Mouse (Mus musculus): ENCODE data around the gene Ttc27. TPM values are rescaled to one million over a fixed set of nuclear protein-coding genes. Genes with fewer than 3 reads are reported as not detected.
A peak's percentile ranks its signal among the peaks of the same experiment; 100 is the strongest.

Gene Ttc27
- polyA plus RNA-seq, 1 experiment from 2014 or later: 21.2 TPM

GRCm38 (mm10) chr17:74717091-74717617, 378 bp upstream of the Ttc27 start:
- peak overlapping the region; percentile 56 for H3K9ac ChIP-seq (ENCODE audit: low read depth, low read length)
- ATAC-seq (ENCODE audit: low read depth): peak; percentile 4
- H3K27me3 ChIP-seq (replicated peaks; ENCODE audit: control insufficient read depth, insufficient read depth, low read length): no peaks in the 10 kb centered on the region
- 0 out of 2 replicates have a peak, but pooled peaks cover 2% of the 10 kb centered on the region for H3K4me1 ChIP-seq (ENCODE audit: control insufficient read depth, insufficient read depth, low read length)
- no peak for DNase-seq (ENCODE audit: low spot score)
- peak overlapping the region; percentile 6; the same call in 1 of the 2 replicates for H3K27ac ChIP-seq (replicated peaks; ENCODE audit: low read depth, low read length)
- H3K36me3 ChIP-seq (ENCODE audit: control insufficient read depth, insufficient read depth, low read length): peaks cover 19% of the 10 kb centered on the region
- 9% methylated on average over 14 of the region's 14 CpGs for WGBS
- H3K4me2 ChIP-seq (ENCODE audit: low read depth, low read length): peak overlapping the region; percentile 74
- peak overlapping the region; percentile 49 for H3K4me3 ChIP-seq (ENCODE audit: low read depth, low read length)
- no peaks in the 10 kb centered on the region for H3K9me3 ChIP-seq (ENCODE audit: control insufficient read depth, low read length)

GRCm38 (mm10) chr17:74732872-74733271, 15.3 kb downstream of the Ttc27 start:
- no peak for ATAC-seq (ENCODE audit: low read depth)
- Histone ChIP-seq H3K4me3 (ENCODE audit: low read depth, low read length) (no peak overlapping the region), H3K9me3 (ENCODE audit: control insufficient read depth, low read length) (no peaks in the 10 kb centered on the region), H3K36me3 (ENCODE audit: control insufficient read depth, insufficient read depth, low read length) (0 out of 2 replicates have a peak, but pooled peaks cover 15% of the 10 kb centered on the region), H3K4me1 (ENCODE audit: control insufficient read depth, insufficient read depth, low read length) (no peaks in the 10 kb centered on the region), H3K9ac (ENCODE audit: low read depth, low read length) (no peak overlapping the region), H3K4me2 (ENCODE audit: low read depth, low read length) (no peak overlapping the region), H3K27ac (replicated peaks; ENCODE audit: low read depth, low read length) (no peak overlapping the region), H3K27me3 (replicated peaks; ENCODE audit: control insufficient read depth, insufficient read depth, low read length) (no peaks in the 10 kb centered on the region)
- peak; percentile 24 for DNase-seq (ENCODE audit: low spot score)

GRCm38 (mm10) chr17:74735392-74735791, 17.9 kb downstream of the Ttc27 start:
- 89% methylated on average over 11 of the region's 11 CpGs for WGBS
- Histone ChIP-seq H3K27me3 (replicated peaks; ENCODE audit: control insufficient read depth, insufficient read depth, low read length) (no peaks in the 10 kb centered on the region), H3K4me3 (ENCODE audit: low read depth, low read length) (no peak overlapping the region), H3K9ac (ENCODE audit: low read depth, low read length) (no peak overlapping the region), H3K4me2 (ENCODE audit: low read depth, low read length) (no peak overlapping the region), H3K27ac (replicated peaks; ENCODE audit: low read depth, low read length) (no peak overlapping the region), H3K9me3 (ENCODE audit: control insufficient read depth, low read length) (no peaks in the 10 kb centered on the region), H3K4me1 (ENCODE audit: control insufficient read depth, insufficient read depth, low read length) (no peaks in the 10 kb centered on the region), H3K36me3 (ENCODE audit: control insufficient read depth, insufficient read depth, low read length) (peaks cover 14% of the 10 kb centered on the region; the same call in 1 of the 2 replicates)
- ATAC-seq (ENCODE audit: low read depth) (no peak), DNase-seq (ENCODE audit: low spot score) (no peak)

- Histone ChIP-seq H3K27me3 (replicated peaks; ENCODE audit: control insufficient read depth, insufficient read depth, low read length) (no peaks in the 10 kb centered on the region), H3K4me1 (ENCODE audit: control insufficient read depth, insufficient read depth, low read length) (no peaks in the 10 kb centered on the region), H3K36me3 (ENCODE audit: control insufficient read depth, insufficient read depth, low read length) (0 out of 2 replicates have a peak, but pooled peaks cover 4% of the 10 kb centered on the region), H3K9me3 (ENCODE audit: control insufficient read depth, low read length) (no peaks in the 10 kb centered on the region), H3K4me3 (ENCODE audit: low read depth, low read length) (no peak overlapping the region), H3K27ac (replicated peaks; ENCODE audit: low read depth, low read length) (no peak overlapping the region), H3K4me2 (ENCODE audit: low read depth, low read length) (no peak overlapping the region), H3K9ac (ENCODE audit: low read depth, low read length) (no peak overlapping the region)
- ATAC-seq (ENCODE audit: low read depth) (no peak), DNase-seq (ENCODE audit: low spot score) (no peak)
- 71% methylated on average over 1 of the region's 1 CpGs for WGBS
Measured at GRCm38 (mm10) chr17:74749659-74750058, 32.1 kb downstream of the Ttc27 start.

GRCm38 (mm10) chr17:74751026-74751425, 33.5 kb downstream of the Ttc27 start:
- ATAC-seq (ENCODE audit: low read depth): no peak
- Histone ChIP-seq H3K4me2 (ENCODE audit: low read depth, low read length) (no peak overlapping the region), H3K9me3 (ENCODE audit: control insufficient read depth, low read length) (no peaks in the 10 kb centered on the region), H3K9ac (ENCODE audit: low read depth, low read length) (no peak overlapping the region), H3K4me3 (ENCODE audit: low read depth, low read length) (no peak overlapping the region), H3K36me3 (ENCODE audit: control insufficient read depth, insufficient read depth, low read length) (no peaks in the 10 kb centered on the region), H3K27me3 (replicated peaks; ENCODE audit: control insufficient read depth, insufficient read depth, low read length) (no peaks in the 10 kb centered on the region), H3K4me1 (ENCODE audit: control insufficient read depth, insufficient read depth, low read length) (no peaks in the 10 kb centered on the region), H3K27ac (replicated peaks; ENCODE audit: low read depth, low read length) (no peak overlapping the region)
- no peak for DNase-seq (ENCODE audit: low spot score)
- 90% methylated on average over 4 of the region's 4 CpGs for WGBS

- WGBS: 77% methylated on average over 8 of the region's 8 CpGs
- H3K36me3 ChIP-seq (ENCODE audit: control insufficient read depth, insufficient read depth, low read length): no peaks in the 10 kb centered on the region
- ATAC-seq (ENCODE audit: low read depth) (no peak), DNase-seq (ENCODE audit: low spot score) (peak; percentile 7)
- no peaks in the 10 kb centered on the region for H3K4me1 ChIP-seq (ENCODE audit: control insufficient read depth, insufficient read depth, low read length)
- H3K9me3 ChIP-seq (ENCODE audit: control insufficient read depth, low read length): no peaks in the 10 kb centered on the region
- no peak overlapping the region for H3K9ac ChIP-seq (ENCODE audit: low read depth, low read length)
- no peak overlapping the region for H3K4me3 ChIP-seq (ENCODE audit: low read depth, low read length)
- H3K27ac ChIP-seq (replicated peaks; ENCODE audit: low read depth, low read length): no peak overlapping the region
- no peaks in the 10 kb centered on the region for H3K27me3 ChIP-seq (replicated peaks; ENCODE audit: control insufficient read depth, insufficient read depth, low read length)
- no peak overlapping the region for H3K4me2 ChIP-seq (ENCODE audit: low read depth, low read length)
Measured at GRCm38 (mm10) chr17:74752906-74753627, 35.5 kb downstream of the Ttc27 start.

GRCm38 (mm10) chr17:74753628-74754104, 36.1 kb downstream of the Ttc27 start:
- DNase-seq (ENCODE audit: low spot score): no peak

GRCm38 (mm10) chr17:74754369-74755118, 37.0 kb downstream of the Ttc27 start:
- Histone ChIP-seq H3K4me2 (ENCODE audit: low read depth, low read length) (no peak overlapping the region), H3K27ac (replicated peaks; ENCODE audit: low read depth, low read length) (no peak overlapping the region), H3K9me3 (ENCODE audit: control insufficient read depth, low read length) (no peaks in the 10 kb centered on the region), H3K27me3 (replicated peaks; ENCODE audit: control insufficient read depth, insufficient read depth, low read length) (no peaks in the 10 kb centered on the region), H3K36me3 (ENCODE audit: control insufficient read depth, insufficient read depth, low read length) (peaks cover 6% of the 10 kb centered on the region; the same call in 1 of the 2 replicates), H3K9ac (ENCODE audit: low read depth, low read length) (no peak overlapping the region), H3K4me3 (ENCODE audit: low read depth, low read length) (no peak overlapping the region), H3K4me1 (ENCODE audit: control insufficient read depth, insufficient read depth, low read length) (no peaks in the 10 kb centered on the region)
- WGBS: 97% methylated on average over 11 of the region's 11 CpGs
- DNase-seq (ENCODE audit: low spot score) (no peak), ATAC-seq (ENCODE audit: low read depth) (no peak)

More at GRCm38 (mm10) chr17:74753628-74754104, 36.1 kb downstream of the Ttc27 start:
- no peak overlapping the region for H3K4me2 ChIP-seq (ENCODE audit: low read depth, low read length)
- H3K4me1 ChIP-seq (ENCODE audit: control insufficient read depth, insufficient read depth, low read length): no peaks in the 10 kb centered on the region
- no peaks in the 10 kb centered on the region for H3K27me3 ChIP-seq (replicated peaks; ENCODE audit: control insufficient read depth, insufficient read depth, low read length)
- no peaks in the 10 kb centered on the region for H3K9me3 ChIP-seq (ENCODE audit: control insufficient read depth, low read length)
- no peak for ATAC-seq (ENCODE audit: low read depth)
- WGBS: 70% methylated on average over 5 of the region's 5 CpGs
- H3K4me3 ChIP-seq (ENCODE audit: low read depth, low read length): no peak overlapping the region
- no peak overlapping the region for H3K9ac ChIP-seq (ENCODE audit: low read depth, low read length)
- peaks cover 4% of the 10 kb centered on the region; the same call in 1 of the 2 replicates for H3K36me3 ChIP-seq (ENCODE audit: control insufficient read depth, insufficient read depth, low read length)
- no peak overlapping the region for H3K27ac ChIP-seq (replicated peaks; ENCODE audit: low read depth, low read length)

Data from embryonic facial prominence, embryonic 14.5 days (tissue).